Mouse (Mus musculus): ENCODE measurements around the gene Cnot4. TPM values are rescaled to one million over a fixed set of nuclear protein-coding genes. Genes with fewer than 3 reads are reported as not detected.
"Not testable (repeated sequence)": the region's sequence is repeated elsewhere in the genome, so short reads cannot be mapped to it uniquely, and the experiment has no call there.

The Cnot4 gene
- polyA plus RNA-seq (2016; fragmentation: Nextera tagmentation; extraction: Ambion mirVana): 15.1 and 15.2 TPM in 2 replicates

GRCm38 (mm10) chr6:35133579-35134488 lies at the start of gene Cnot4:
TSS of gene Cnot4 (minus strand) at chr6:35133724.
- WGBS (ENCODE audit: insufficient replicate concordance): 1% methylated on average over 55 of the region's 55 CpGs
- Histone ChIP-seq H3K9me3 (replicated peaks) (no peaks in the 10 kb centered on the region), H3K36me3 (peaks cover 3% of the 10 kb centered on the region; the same call in 1 of the 2 replicates), H3K27me3 (replicated peaks) (no peaks in the 10 kb centered on the region), H3K4me3 (peak within 1 kb of the TSS; percentile 92), H3K27ac (peak within 1 kb of the TSS; percentile 95), H3K4me2 (peak within 1 kb of the TSS; percentile 92), H3K4me1 (peaks cover 30% of the 10 kb centered on the region), H3K9ac (peak within 1 kb of the TSS; percentile 91)
- ATAC-seq: peak; percentile 98

GRCm38 (mm10) chr6:35179299-35179698 lies 45.8 kb upstream of the Cnot4 start:
- H3K4me1 ChIP-seq: peaks cover 32% of the 10 kb centered on the region
- ATAC-seq; H3K4me2 ChIP-seq; H3K9me3 ChIP-seq (replicated peaks); H3K36me3 ChIP-seq; H3K27ac ChIP-seq; H3K4me3 ChIP-seq; H3K27me3 ChIP-seq (replicated peaks); H3K9ac ChIP-seq: not testable (repeated sequence)
- WGBS (ENCODE audit: insufficient replicate concordance): 79% methylated on average over 3 of the region's 3 CpGs

GRCm38 (mm10) chr6:35177650-35178272 lies 44.2 kb upstream of the Cnot4 start:
- Histone ChIP-seq H3K4me3 (peak overlapping the region; percentile 82), H3K27ac (peak overlapping the region; percentile 85), H3K4me2 (peak overlapping the region; percentile 98), H3K36me3 (no peaks in the 10 kb centered on the region), H3K4me1 (peaks cover 32% of the 10 kb centered on the region), H3K27me3 (replicated peaks) (no peaks in the 10 kb centered on the region), H3K9ac (peak overlapping the region; percentile 92), H3K9me3 (replicated peaks) (no peaks in the 10 kb centered on the region)
- under 1% methylated on average over 69 of the region's 69 CpGs for WGBS (ENCODE audit: insufficient replicate concordance)
- ATAC-seq: peak; percentile 53

- peaks cover 30% of the 10 kb centered on the region for H3K4me1 ChIP-seq
- H3K9me3 ChIP-seq (replicated peaks): no peaks in the 10 kb centered on the region
- H3K36me3 ChIP-seq: no peaks in the 10 kb centered on the region
- H3K4me2 ChIP-seq: peak within 1 kb of the TSS; percentile 98
- peak within 1 kb of the TSS; percentile 92 for H3K9ac ChIP-seq
- peak; percentile 91 for ATAC-seq
- H3K4me3 ChIP-seq: peak within 1 kb of the TSS; percentile 82
- peak within 1 kb of the TSS; percentile 85 for H3K27ac ChIP-seq
- H3K27me3 ChIP-seq (replicated peaks): no peaks in the 10 kb centered on the region
- 2% methylated on average over 34 of the region's 34 CpGs for WGBS (ENCODE audit: insufficient replicate concordance)
Measured at GRCm38 (mm10) chr6:35176979-35177649, 43.6 kb upstream of the Cnot4 start, which contains the start of gene Nup205. TSS of gene Nup205 (plus strand) at chr6:35177421.

- H3K4me3 ChIP-seq: no peak overlapping the region
- H3K27me3 ChIP-seq (replicated peaks): no peaks in the 10 kb centered on the region
- ATAC-seq: no peak
- H3K4me2 ChIP-seq: no peak overlapping the region
- WGBS (ENCODE audit: insufficient replicate concordance): 72% methylated on average over 4 of the region's 4 CpGs
- no peak overlapping the region for H3K27ac ChIP-seq
- H3K9ac ChIP-seq: no peak overlapping the region
- no peaks in the 10 kb centered on the region for H3K9me3 ChIP-seq (replicated peaks)
- H3K4me1 ChIP-seq: peaks cover 4% of the 10 kb centered on the region
- no peaks in the 10 kb centered on the region for H3K36me3 ChIP-seq
Measured at GRCm38 (mm10) chr6:35173181-35173580, 39.7 kb upstream of the Cnot4 start.

GRCm38 (mm10) chr6:35172028-35172427 lies 38.5 kb upstream of the Cnot4 start:
- 43% methylated on average over 3 of the region's 3 CpGs for WGBS (ENCODE audit: insufficient replicate concordance)
- H3K9ac ChIP-seq; H3K27ac ChIP-seq; ATAC-seq; H3K27me3 ChIP-seq (replicated peaks); H3K4me3 ChIP-seq; H3K4me1 ChIP-seq; H3K36me3 ChIP-seq; H3K4me2 ChIP-seq; H3K9me3 ChIP-seq (replicated peaks): not testable (repeated sequence)

GRCm38 (mm10) chr6:35169250-35169649 lies 35.7 kb upstream of the Cnot4 start:
- Histone ChIP-seq H3K36me3 (no peaks in the 10 kb centered on the region), H3K9me3 (replicated peaks) (no peaks in the 10 kb centered on the region), H3K9ac (no peak overlapping the region), H3K4me1 (no peaks in the 10 kb centered on the region), H3K27me3 (replicated peaks) (no peaks in the 10 kb centered on the region), H3K27ac (no peak overlapping the region), H3K4me3 (no peak overlapping the region), H3K4me2 (no peak overlapping the region)
- ATAC-seq: 0 out of 2 replicates have a peak, but pooled peaks have one; percentile 30
- 48% methylated on average over 4 of the region's 4 CpGs for WGBS (ENCODE audit: insufficient replicate concordance)

- Histone ChIP-seq H3K4me3 (no peak overlapping the region), H3K9ac (no peak overlapping the region), H3K27ac (no peak overlapping the region), H3K4me2 (no peak overlapping the region), H3K27me3 (replicated peaks) (no peaks in the 10 kb centered on the region), H3K9me3 (replicated peaks) (no peaks in the 10 kb centered on the region), H3K4me1 (no peaks in the 10 kb centered on the region), H3K36me3 (no peaks in the 10 kb centered on the region)
- ATAC-seq: no peak
Measured at GRCm38 (mm10) chr6:35154540-35154939, 21.0 kb upstream of the Cnot4 start.

- 69% methylated on average over 3 of the region's 3 CpGs for WGBS (ENCODE audit: insufficient replicate concordance)
- Histone ChIP-seq H3K27ac (no peak overlapping the region), H3K4me2 (no peak overlapping the region), H3K9me3 (replicated peaks) (peaks cover 10% of the 10 kb centered on the region), H3K9ac (no peak overlapping the region), H3K27me3 (replicated peaks) (no peaks in the 10 kb centered on the region), H3K4me3 (no peak overlapping the region), H3K4me1 (no peaks in the 10 kb centered on the region), H3K36me3 (0 out of 2 replicates have a peak, but pooled peaks cover 10% of the 10 kb centered on the region)
- ATAC-seq: no peak
Measured at GRCm38 (mm10) chr6:35147726-35148422, 14.3 kb upstream of the Cnot4 start.

- H3K27me3 ChIP-seq (replicated peaks): no peaks in the 10 kb centered on the region
- no peak overlapping the region for H3K27ac ChIP-seq
- peaks cover 10% of the 10 kb centered on the region for H3K9me3 ChIP-seq (replicated peaks)
- no peak for ATAC-seq
- H3K4me1 ChIP-seq: no peaks in the 10 kb centered on the region
- H3K4me3 ChIP-seq: no peak overlapping the region
- no peak overlapping the region for H3K9ac ChIP-seq
- 0 out of 2 replicates have a peak, but pooled peaks cover 10% of the 10 kb centered on the region for H3K36me3 ChIP-seq
- 71% methylated on average over 2 of the region's 2 CpGs for WGBS (ENCODE audit: insufficient replicate concordance)
- no peak overlapping the region for H3K4me2 ChIP-seq
Measured at GRCm38 (mm10) chr6:35145569-35145968, 12.0 kb upstream of the Cnot4 start.

- Histone ChIP-seq H3K4me1 (no peaks in the 10 kb centered on the region), H3K4me2 (no peak overlapping the region), H3K4me3 (no peak overlapping the region), H3K27me3 (replicated peaks) (no peaks in the 10 kb centered on the region), H3K36me3 (0 out of 2 replicates have a peak, but pooled peaks cover 3% of the 10 kb centered on the region), H3K9ac (no peak overlapping the region), H3K9me3 (replicated peaks) (peaks cover 3% of the 10 kb centered on the region; the same call in 1 of the 2 replicates), H3K27ac (no peak overlapping the region)
- 88% methylated on average over 1 of the region's 1 CpGs for WGBS (ENCODE audit: insufficient replicate concordance)
- no peak for ATAC-seq
Measured at GRCm38 (mm10) chr6:35140351-35140750, 6.8 kb upstream of the Cnot4 start.
